Mouse (Mus musculus) ES-E14 (cell line): ENCODE data around the gene Znhit3. TPM values are rescaled to one million over a fixed set of nuclear protein-coding genes. Genes with fewer than 3 reads are reported as not detected.

Experiments used
- DNase-seq: peaks from one replicate; pipeline ENCODE4 v3.0.0-alpha.2; 2013; ENCODE audit warnings: low read depth, low spot score
- H3K27ac ChIP-seq: 2 replicates; pipeline ENCODE4 v1.5.1; 2012; ENCODE audit warnings: low read depth, mild to moderate bottlenecking, low read length, moderate library complexity, mixed read lengths; ENCODE audit not compliant: poor library complexity, insufficient read depth, severe bottlenecking
- H3K36me3 ChIP-seq: 2 replicates; pipeline ENCODE4 v1.6.1; 2012; ENCODE audit warnings: mild to moderate bottlenecking, low read length, moderate library complexity, mixed read lengths; ENCODE audit not compliant: control insufficient read depth, poor library complexity, insufficient read depth, severe bottlenecking
- H3K4me1 ChIP-seq, 2 experiments: fragments of 150-350 bp in 1 of 2; sonication (generic) in 1 of 2; 2 replicates each; pipeline ENCODE4 v1.6.1; 2012; ENCODE audit warnings: low read length in 2 of 2, mild to moderate bottlenecking in 1 of 2, mixed read lengths in 1 of 2; ENCODE audit not compliant: control insufficient read depth in 2 of 2, insufficient read depth in 2 of 2, poor library complexity in 1 of 2
- H3K4me3 ChIP-seq, 2 experiments: fragments of 150-350 bp in 1 of 2; sonication (generic) in 1 of 2; 2 replicates each; pipeline ENCODE4 v1.5.1; 2012; ENCODE audit warnings: low read length in 2 of 2, low read depth in 1 of 2, mild to moderate bottlenecking in 1 of 2, mixed read lengths in 1 of 2; ENCODE audit not compliant: insufficient read depth in 1 of 2, poor library complexity in 1 of 2, severe bottlenecking in 1 of 2
- H3K9ac ChIP-seq: 2 replicates; pipeline ENCODE4 v1.6.1; 2012; ENCODE audit warnings: low read depth, mild to moderate bottlenecking, low read length, mixed read lengths; ENCODE audit not compliant: poor library complexity, insufficient read depth, severe bottlenecking
- H3K9me3 ChIP-seq: fragments of 150-350 bp; sonication (generic); 2 replicates; pipeline ENCODE4 v1.6.1; 2012; ENCODE audit warnings: low read depth, mild to moderate bottlenecking, low read length; ENCODE audit not compliant: control insufficient read depth, insufficient read depth
- CHD2 ChIP-seq: IDR thresholded peaks from 2 replicates; pipeline ENCODE4 v1.6.1; 2014; ENCODE audit warnings: mild to moderate bottlenecking, low read depth, low read length, inconsistent platforms
- HCFC1 ChIP-seq: IDR thresholded peaks from 2 replicates; pipeline ENCODE4 v1.6.1; 2012; ENCODE audit warnings: low read length, inconsistent platforms, borderline replicate concordance; ENCODE audit not compliant: insufficient read depth
- MAFK ChIP-seq: IDR thresholded peaks from 2 replicates; pipeline ENCODE4 v1.6.1; 2014; ENCODE audit warnings: mild to moderate bottlenecking, low read depth, low read length, inconsistent platforms; ENCODE audit not compliant: insufficient read depth
- ZC3H11A ChIP-seq: IDR thresholded peaks from 2 replicates; pipeline ENCODE4 v1.6.1; 2012; ENCODE audit warnings: low read depth, mild to moderate bottlenecking, inconsistent platforms, low read length, borderline replicate concordance
- ZNF384 ChIP-seq: IDR thresholded peaks from 2 replicates; pipeline ENCODE4 v1.6.1; 2012; ENCODE audit warnings: low read depth, low read length, inconsistent platforms
- in situ Hi-C, 2 experiments: fragments of 600-800 bp; cut with MboI; formaldehyde crosslinking; loops; one replicate each; pipeline ENCODE4 v1.15.1; 2025; ENCODE audit warnings: low sequenced_read_pairs in 2 of 2, inconsistent platforms in 1 of 2; ENCODE audit not compliant: unreplicated experiment in 2 of 2
- total RNA-seq: library from RNA; depleted of rRNA; stranded (reverse); fragments of 300-350 nt; gene quantifications from 2 replicates; pipeline ENCODE4 v1.2.3, GENCODE M21; 2012

Gene Znhit3
- total RNA-seq, 1 experiment, result 80.4 TPM

DNA sequence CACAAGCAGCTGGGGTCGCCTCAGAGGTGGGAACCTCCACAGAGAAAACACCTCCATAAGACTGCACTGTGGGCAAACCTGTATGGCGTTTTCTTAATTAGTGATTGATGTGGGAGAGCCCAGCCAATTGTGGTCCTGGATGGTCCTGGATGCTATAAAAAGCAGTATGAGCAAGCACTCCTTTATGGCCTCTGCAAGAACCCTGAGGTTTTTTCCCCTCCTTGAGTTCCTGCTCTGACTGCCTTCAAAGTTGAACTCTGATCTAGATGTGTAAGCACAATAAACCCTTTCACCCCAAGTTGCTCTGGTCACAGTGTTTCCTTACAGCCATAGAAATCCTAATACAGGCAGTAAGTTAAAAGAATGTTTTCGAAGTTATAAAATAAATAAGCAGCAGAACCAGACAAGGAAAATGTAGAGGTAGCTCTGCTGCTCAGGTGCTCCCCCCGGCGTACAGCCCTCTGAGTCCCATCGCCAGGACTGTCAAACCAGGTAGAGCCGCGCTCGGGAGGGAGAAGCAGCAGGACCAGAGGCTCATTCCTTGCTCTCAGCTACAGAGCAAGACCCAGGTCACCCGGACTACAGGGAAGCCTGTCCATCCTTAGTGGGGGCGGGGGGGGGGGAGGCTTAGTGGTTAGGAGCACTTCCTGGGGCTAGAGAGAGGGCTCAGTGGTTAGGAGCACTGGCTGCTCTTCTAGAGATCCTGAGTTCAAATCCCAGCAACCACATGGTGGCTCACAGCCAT lies 29.2 kb downstream of the Znhit3 start:
- Histone ChIP-seq H3K36me3 (peaks cover 37% of the 10 kb centered on the region), H3K27ac (no peak overlapping the region), H3K4me3 (no peak overlapping the region), H3K9ac (no peak overlapping the region), H3K9me3 (no peaks in the 10 kb centered on the region), H3K4me1 (peaks cover 0 to 2% of the 10 kb centered on the region in 2 experiments; a peak in 1 of 4 replicates)
- no peak for DNase-seq
- in situ Hi-C loops, result no loop called here
- TF ChIP-seq HCFC1 (no peak), ZNF384 (no peak), CHD2 (no peak), MAFK (no peak), ZC3H11A (no peak)

GRCm38 (mm10) chr11:84886236-84886635 lies 29.9 kb downstream of the Znhit3 start:
- no peak overlapping the region for H3K9ac ChIP-seq
- H3K27ac ChIP-seq, result no peak overlapping the region
- H3K36me3 ChIP-seq, result peaks cover 34% of the 10 kb centered on the region
- DNase-seq, result no peak
- no peak overlapping the region for H3K4me3 ChIP-seq
- TF ChIP-seq HCFC1, result no peak
- TF ChIP-seq ZNF384, result no peak
- TF ChIP-seq ZC3H11A, result no peak
- no peak for TF ChIP-seq MAFK
- TF ChIP-seq CHD2, result no peak
- in situ Hi-C loops, result no loop called here
- H3K9me3 ChIP-seq, result no peaks in the 10 kb centered on the region
- H3K4me1 ChIP-seq, result peaks cover 0 to 4% of the 10 kb centered on the region in 2 experiments; a peak in 1 of 4 replicates

DNA sequence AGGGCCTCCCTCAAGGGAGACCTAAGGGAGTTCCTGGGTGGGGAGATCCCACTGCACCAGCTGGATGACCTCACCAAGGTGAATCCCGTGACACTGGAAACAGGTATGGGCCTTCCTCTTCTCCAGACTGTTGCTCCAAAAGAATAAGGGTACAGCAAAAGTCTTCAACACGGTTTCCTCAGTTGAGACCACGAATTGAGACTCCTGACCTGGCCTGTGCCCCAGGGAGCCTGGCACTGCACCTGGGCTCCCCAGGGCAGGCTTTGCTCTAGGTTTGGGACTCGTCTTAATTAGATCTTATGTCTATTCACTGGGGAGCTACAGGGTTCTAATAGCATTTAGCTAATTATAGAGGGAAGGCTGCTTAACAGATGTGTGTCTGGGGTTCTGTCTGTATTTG lies 30.9 kb downstream of the Znhit3 start:
- in situ Hi-C loops, result no loop called here
- no peak overlapping the region for H3K4me3 ChIP-seq
- peaks cover 34% of the 10 kb centered on the region for H3K36me3 ChIP-seq
- H3K9me3 ChIP-seq, result no peaks in the 10 kb centered on the region
- no peak overlapping the region for H3K27ac ChIP-seq
- no peak for DNase-seq
- peaks cover 0 to 5% of the 10 kb centered on the region in 2 experiments; a peak in 1 of 4 replicates for H3K4me1 ChIP-seq
- no peak for TF ChIP-seq HCFC1
- no peak for TF ChIP-seq ZNF384
- no peak for TF ChIP-seq MAFK
- no peak for TF ChIP-seq CHD2
- no peak for TF ChIP-seq ZC3H11A
- no peak overlapping the region for H3K9ac ChIP-seq

DNA sequence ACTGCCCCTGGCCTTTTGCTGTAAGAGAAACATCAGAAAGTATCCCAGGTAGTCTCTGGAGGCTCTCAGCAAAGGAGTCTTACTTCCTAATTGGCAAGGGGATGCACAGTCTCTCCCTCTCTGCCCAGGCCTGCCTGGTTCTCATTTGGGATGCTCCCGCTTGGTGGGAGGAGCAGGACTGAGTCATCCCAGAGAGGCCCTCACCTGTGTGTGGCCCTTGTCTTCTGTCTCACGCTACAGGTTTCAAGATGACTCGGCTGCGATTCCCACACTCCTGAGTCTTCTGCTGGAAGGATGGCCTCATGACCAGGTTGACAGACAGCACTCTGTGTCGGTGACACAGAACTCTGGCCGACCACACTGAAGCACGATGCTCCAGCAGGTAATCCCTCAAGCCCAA lies 33.8 kb downstream of the Znhit3 start:
- no peak overlapping the region for H3K4me3 ChIP-seq
- H3K27ac ChIP-seq, result no peak overlapping the region
- H3K9ac ChIP-seq, result no peak overlapping the region
- DNase-seq, result no peak
- H3K9me3 ChIP-seq, result no peaks in the 10 kb centered on the region
- in situ Hi-C loops, result no loop called here
- TF ChIP-seq CHD2 (no peak), ZC3H11A (no peak), HCFC1 (no peak), ZNF384 (no peak), MAFK (no peak)
- H3K4me1 ChIP-seq, result peaks cover 0 to 7% of the 10 kb centered on the region in 2 experiments; a peak in 1 of 4 replicates
- peaks cover 19% of the 10 kb centered on the region for H3K36me3 ChIP-seq

GRCm38 (mm10) chr11:84880971-84881370 lies 35.2 kb downstream of the Znhit3 start:
- no peak for DNase-seq
- TF ChIP-seq CHD2, result no peak
- no peak for TF ChIP-seq ZNF384
- TF ChIP-seq MAFK, result no peak
- no peak for TF ChIP-seq ZC3H11A
- TF ChIP-seq HCFC1, result no peak
- Histone ChIP-seq H3K27ac (peak overlapping the region; percentile 85; the same call in 1 of the 2 replicates), H3K9me3 (no peaks in the 10 kb centered on the region), H3K36me3 (peaks cover 12% of the 10 kb centered on the region), H3K9ac (peak overlapping the region; percentile 98), H3K4me1 (peaks cover 0 to 7% of the 10 kb centered on the region in 2 experiments; a peak in 1 of 4 replicates), H3K4me3 (peak overlapping the region; percentile 89 to 94)
- in situ Hi-C loops, result no loop called here
